Mouse (Mus musculus) stomach, embryonic 15.5 days (tissue): ENCODE measurements around the gene Grik4. TPM values are rescaled to one million over a fixed set of nuclear protein-coding genes. Genes with fewer than 3 reads are reported as not detected.
"Not testable (repeated sequence)": the region's sequence is repeated elsewhere in the genome, so short reads cannot be mapped to it uniquely, and the experiment has no call there.

Experiments used
- ATAC-seq: fragments of 200-750 bp; cut with Nextera tagmentation; 2 replicates; pipeline ENCODE4 v1.8.0; 2017; ENCODE audit warnings: low read depth, moderate number of reproducible peaks, moderate TSS enrichment; ENCODE audit not compliant: insufficient read depth, low FRiP score
- H3K27ac ChIP-seq: fragments of 300-500 bp; sonication (generic); 2 replicates; pipeline ENCODE4 v1.5.1; 2015; ENCODE audit warnings: mild to moderate bottlenecking, inconsistent platforms
- H3K27me3 ChIP-seq: fragments of 300-500 bp; sonication (generic); replicated peaks from 2 replicates; pipeline ENCODE4 v1.6.1; 2015; ENCODE audit warnings: inconsistent platforms
- H3K36me3 ChIP-seq: fragments of 300-500 bp; sonication (generic); 2 replicates; pipeline ENCODE4 v1.6.1; 2015; ENCODE audit warnings: inconsistent platforms
- H3K4me1 ChIP-seq: fragments of 300-500 bp; sonication (generic); 2 replicates; pipeline ENCODE4 v1.6.1; 2015; ENCODE audit warnings: inconsistent platforms
- H3K4me2 ChIP-seq: fragments of 300-500 bp; sonication (generic); 2 replicates; pipeline ENCODE4 v1.6.1; 2015; ENCODE audit warnings: mild to moderate bottlenecking, inconsistent platforms
- H3K4me3 ChIP-seq: fragments of 300-500 bp; sonication (generic); replicated peaks from 2 replicates; pipeline ENCODE4 v1.5.1; 2015; ENCODE audit warnings: inconsistent platforms
- H3K9ac ChIP-seq: fragments of 300-500 bp; sonication (generic); 2 replicates; pipeline ENCODE4 v1.6.1; 2015; ENCODE audit warnings: inconsistent platforms
- H3K9me3 ChIP-seq: fragments of 300-500 bp; sonication (generic); 2 replicates; pipeline ENCODE4 v1.6.1; 2016; ENCODE audit warnings: inconsistent platforms
- WGBS: fragments of 180-500 bp; shearing (Covaris S2); methylation state at CpG from one replicate; pipeline ENCODE4 v1.1.7; 2015; 5-methylcytosine and 5-hydroxymethylcytosine counted together
- polyA plus RNA-seq: library from polyadenylated mRNA; unstranded; fragments of >200 nt; fragmentation: Nextera tagmentation; extraction: Ambion mirVana; gene quantifications from 2 replicates; pipeline ENCODE4 v1.2.1, GENCODE M21; 2015

Gene Grik4
- polyA plus RNA-seq = 1.1 TPM in 2 replicates

DNA sequence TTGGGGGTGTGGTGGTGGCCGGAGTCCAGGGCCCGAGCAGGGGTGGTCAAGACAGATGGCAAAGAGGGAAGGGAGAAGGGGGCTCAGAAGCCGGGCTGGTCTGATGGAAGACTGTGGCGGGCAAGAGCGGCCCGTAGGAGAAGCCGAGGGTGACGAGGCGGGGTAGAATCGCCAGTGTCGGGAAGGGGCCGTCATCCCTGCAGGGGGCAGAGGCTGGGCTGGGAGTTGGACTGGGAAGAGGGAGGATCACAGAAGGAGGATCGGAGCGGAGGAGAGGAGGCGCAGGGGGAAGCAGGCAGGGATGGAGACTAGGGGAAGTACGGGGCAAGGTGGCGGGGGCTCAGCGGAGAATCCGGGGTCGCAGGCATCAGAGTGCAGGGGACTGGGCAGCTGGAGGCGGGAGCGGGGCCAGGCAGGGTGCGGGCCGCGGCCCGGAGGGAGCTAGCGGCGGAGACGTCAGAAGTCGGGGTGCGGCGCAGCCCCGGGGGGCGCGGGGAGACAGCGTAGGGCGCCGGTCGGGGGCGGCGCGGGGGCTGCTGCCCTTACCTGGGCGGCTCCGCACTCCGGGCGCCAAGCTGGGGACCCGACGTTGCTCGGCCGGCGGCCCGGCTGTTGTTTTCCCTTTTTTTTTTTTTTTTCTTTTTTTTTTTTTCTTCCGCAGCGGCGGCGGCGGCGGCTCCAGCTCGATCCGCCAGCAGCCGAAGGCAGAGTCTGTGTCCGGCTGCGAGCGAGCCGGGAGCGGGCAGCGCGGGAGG is at the start of gene Grik4:
Gene Grik4 (minus strand): TSS at position 713 of the 755 bp plus-strand sequence.
- ATAC-seq = 0 out of 2 replicates have a peak, but pooled peaks have one; percentile 14
- Histone ChIP-seq H3K9me3 (no peaks in the 10 kb centered on the region), H3K4me2 (peak within 1 kb of the TSS; percentile 100), H3K4me1 (peaks cover 9% of the 10 kb centered on the region; the same call in 1 of the 2 replicates), H3K4me3 (peak within 1 kb of the TSS; percentile 72), H3K9ac (peak within 1 kb of the TSS; percentile 69), H3K27ac (no peak within 1 kb of the TSS), H3K36me3 (no peaks in the 10 kb centered on the region), H3K27me3 (no peaks in the 10 kb centered on the region)
- WGBS = under 1% methylated on average over 66 of the region's 68 CpGs

DNA sequence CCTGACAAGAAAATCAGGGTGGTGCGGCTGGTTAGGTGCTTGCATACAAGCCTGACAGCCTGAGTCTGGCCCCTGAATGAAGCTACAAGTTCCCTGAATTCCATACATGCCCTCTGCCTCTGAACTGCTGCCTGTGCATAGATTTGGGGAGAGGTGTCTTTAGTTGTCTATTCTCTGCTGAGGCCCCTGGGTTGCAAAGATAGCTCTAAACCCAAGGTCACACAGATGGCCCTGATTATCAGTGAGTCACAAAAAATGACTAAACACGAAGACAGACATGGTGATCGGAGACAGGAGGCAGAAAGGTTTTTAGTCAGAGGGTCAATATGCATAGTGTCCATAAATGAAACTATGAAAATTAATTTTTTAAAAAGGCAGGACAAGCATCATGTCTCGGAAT is 49.4 kb upstream of the Grik4 start:
- no peaks in the 10 kb centered on the region for H3K27me3 ChIP-seq
- H3K9me3 ChIP-seq = no peaks in the 10 kb centered on the region
- H3K27ac ChIP-seq = no peak overlapping the region
- peaks cover 44% of the 10 kb centered on the region for H3K36me3 ChIP-seq
- no peak for ATAC-seq
- no peak overlapping the region for H3K4me3 ChIP-seq
- H3K4me1 ChIP-seq = no peaks in the 10 kb centered on the region
- 87% methylated on average over 4 of the region's 4 CpGs for WGBS
- no peak overlapping the region for H3K4me2 ChIP-seq
- no peak overlapping the region for H3K9ac ChIP-seq

GRCm38 (mm10) chr9:42987988-42988387 is 43.7 kb upstream of the Grik4 start:
- no peak for ATAC-seq
- Histone ChIP-seq H3K9ac (no peak overlapping the region), H3K4me2 (no peak overlapping the region), H3K27ac (no peak overlapping the region), H3K4me1 (no peaks in the 10 kb centered on the region), H3K36me3 (peaks cover 33% of the 10 kb centered on the region), H3K27me3 (no peaks in the 10 kb centered on the region), H3K9me3 (no peaks in the 10 kb centered on the region), H3K4me3 (no peak overlapping the region)
- WGBS = 85% methylated on average over 4 of the region's 4 CpGs

DNA sequence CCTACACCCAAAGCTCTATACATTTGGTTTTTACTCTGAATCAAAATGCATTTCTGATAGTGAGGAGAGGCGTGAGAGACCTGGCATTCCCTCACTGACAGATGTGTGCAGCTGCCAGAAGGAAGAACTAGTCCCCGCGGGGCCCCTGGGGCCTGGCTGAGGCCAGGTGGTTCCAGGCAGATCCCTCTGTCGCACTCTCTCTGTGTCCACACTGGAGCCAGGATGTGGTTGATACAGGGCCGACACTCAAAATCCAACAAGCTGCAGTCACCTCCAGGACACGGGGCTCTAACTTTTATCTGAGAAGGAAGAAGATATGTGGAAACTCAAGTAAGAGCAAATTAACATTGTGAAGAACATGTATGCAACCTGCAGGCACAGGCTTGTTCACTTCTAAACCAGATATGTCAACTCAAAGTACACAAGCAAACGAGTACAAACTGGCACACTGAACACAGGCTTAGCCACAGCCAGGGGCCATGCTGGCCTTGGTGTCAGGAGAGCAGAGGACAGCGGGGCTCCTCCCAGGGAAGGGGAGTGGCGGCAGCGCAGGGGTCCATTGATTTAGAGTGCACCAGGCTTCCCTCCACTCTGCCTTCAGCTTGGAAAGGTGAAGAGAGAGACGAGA is 24.7 kb upstream of the Grik4 start:
- 52% methylated on average over 11 of the region's 11 CpGs for WGBS
- ATAC-seq = no peak
- peaks cover 21% of the 10 kb centered on the region for H3K36me3 ChIP-seq
- 0 out of 2 replicates have a peak overlapping the region, but pooled peaks have one; percentile 63 for H3K27ac ChIP-seq
- H3K4me2 ChIP-seq = no peak overlapping the region
- H3K9me3 ChIP-seq = no peaks in the 10 kb centered on the region
- H3K27me3 ChIP-seq = no peaks in the 10 kb centered on the region
- no peaks in the 10 kb centered on the region for H3K4me1 ChIP-seq
- no peak overlapping the region for H3K4me3 ChIP-seq
- no peak overlapping the region for H3K9ac ChIP-seq

- Histone ChIP-seq H3K9me3 (no peaks in the 10 kb centered on the region), H3K4me3 (no peak overlapping the region), H3K27me3 (no peaks in the 10 kb centered on the region), H3K36me3 (peaks cover 21% of the 10 kb centered on the region), H3K9ac (no peak overlapping the region), H3K27ac (no peak overlapping the region), H3K4me1 (no peaks in the 10 kb centered on the region), H3K4me2 (no peak overlapping the region)
- ATAC-seq = no peak
- 83% methylated on average over 9 of the region's 9 CpGs for WGBS
Observed at GRCm38 (mm10) chr9:42967731-42968130, 23.4 kb upstream of the Grik4 start.

DNA sequence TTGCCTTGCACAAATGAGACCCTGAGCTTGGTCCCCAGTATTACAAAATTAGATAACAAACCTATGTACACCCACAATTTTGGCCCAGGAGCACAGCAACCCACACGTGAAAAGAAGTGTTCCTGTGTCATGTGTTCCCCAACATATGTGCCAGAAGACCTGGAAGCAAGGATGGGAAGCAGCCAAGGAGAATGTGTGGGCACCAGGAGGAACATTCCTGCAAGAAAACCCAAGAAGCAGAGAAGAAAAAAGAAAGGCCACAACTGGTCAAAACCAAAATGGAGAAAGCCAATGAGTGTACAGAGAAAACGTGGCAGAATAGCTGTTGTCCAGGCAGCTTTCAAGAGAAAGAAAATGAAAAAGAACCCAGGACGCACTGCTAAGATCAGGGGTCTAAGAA is 20.5 kb upstream of the Grik4 start:
- not testable (repeated sequence) for H3K9me3 ChIP-seq, ATAC-seq
- WGBS = 79% methylated on average over 3 of the region's 3 CpGs

GRCm38 (mm10) chr9:42964366-42964765 is 20.1 kb upstream of the Grik4 start:
- Histone ChIP-seq H3K36me3 (peaks cover 15% of the 10 kb centered on the region), H3K4me3 (no peak overlapping the region), H3K27ac (no peak overlapping the region), H3K9me3 (no peaks in the 10 kb centered on the region), H3K4me2 (no peak overlapping the region), H3K4me1 (no peaks in the 10 kb centered on the region), H3K27me3 (no peaks in the 10 kb centered on the region), H3K9ac (no peak overlapping the region)
- 87% methylated on average over 12 of the region's 12 CpGs for WGBS
- ATAC-seq = no peak

More for the DNA sequence above, 20.5 kb upstream of the Grik4 start:
- peaks cover 15% of the 10 kb centered on the region for H3K36me3 ChIP-seq
- not testable (repeated sequence) for H3K4me3 ChIP-seq, H3K27me3 ChIP-seq, H3K4me1 ChIP-seq, H3K4me2 ChIP-seq, H3K9ac ChIP-seq, H3K27ac ChIP-seq

DNA sequence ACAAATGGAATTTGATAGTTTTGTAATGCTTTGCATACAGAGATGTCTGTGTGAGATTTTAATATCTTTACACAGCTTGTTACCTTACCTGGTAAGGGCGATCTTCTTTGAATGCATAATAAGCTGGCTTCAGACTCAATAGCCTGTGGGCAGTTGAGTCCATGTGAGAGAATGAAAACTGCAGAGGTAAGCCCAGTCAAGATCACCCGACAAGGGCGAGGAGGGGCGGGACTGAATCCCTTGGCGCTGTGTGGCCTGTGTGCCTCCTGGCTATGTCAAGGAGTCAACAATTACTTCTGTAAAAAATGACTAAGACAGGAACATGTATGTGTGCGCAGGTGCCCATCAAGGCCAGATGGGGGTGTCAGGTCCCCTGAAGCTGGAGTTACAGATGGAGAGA is 18.2 kb upstream of the Grik4 start:
- no peak for ATAC-seq
- Histone ChIP-seq H3K4me2 (no peak overlapping the region), H3K27ac (no peak overlapping the region), H3K9me3 (no peaks in the 10 kb centered on the region), H3K4me3 (no peak overlapping the region), H3K4me1 (0 out of 2 replicates have a peak, but pooled peaks cover 3% of the 10 kb centered on the region), H3K9ac (no peak overlapping the region), H3K27me3 (no peaks in the 10 kb centered on the region), H3K36me3 (peaks cover 11% of the 10 kb centered on the region)
- 87% methylated on average over 6 of the region's 6 CpGs for WGBS

DNA sequence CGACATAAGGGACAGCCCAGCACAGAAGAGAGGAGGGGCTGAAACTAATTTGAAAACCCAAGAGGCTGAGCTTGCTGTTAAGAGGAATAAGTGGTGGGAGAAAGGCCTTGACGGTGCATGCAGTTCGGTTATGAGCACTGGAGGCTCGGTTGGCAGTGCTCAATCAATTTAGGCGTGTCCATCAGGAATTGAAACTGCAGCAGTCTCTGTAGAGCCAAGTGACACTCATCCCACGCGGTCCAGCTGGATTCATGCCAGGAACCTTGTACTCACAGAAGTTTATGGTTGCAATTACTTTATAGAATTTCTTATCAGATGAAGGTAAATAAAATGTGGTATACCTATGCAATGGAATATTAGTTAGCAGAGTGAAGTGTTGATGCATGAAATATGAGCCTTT is 14.1 kb upstream of the Grik4 start:
- Histone ChIP-seq H3K27me3 (no peaks in the 10 kb centered on the region), H3K27ac (no peak overlapping the region), H3K9ac (no peak overlapping the region), H3K4me1 (peaks cover 6% of the 10 kb centered on the region; the same call in 1 of the 2 replicates), H3K4me3 (no peak overlapping the region), H3K36me3 (no peaks in the 10 kb centered on the region), H3K9me3 (no peaks in the 10 kb centered on the region), H3K4me2 (no peak overlapping the region)
- ATAC-seq = no peak
- 62% methylated on average over 7 of the region's 7 CpGs for WGBS

- H3K4me2 ChIP-seq = no peak overlapping the region
- 50% methylated on average over 1 of the region's 1 CpGs for WGBS
Observed at GRCm38 (mm10) chr9:42948381-42948780, 4.1 kb upstream of the Grik4 start.

DNA sequence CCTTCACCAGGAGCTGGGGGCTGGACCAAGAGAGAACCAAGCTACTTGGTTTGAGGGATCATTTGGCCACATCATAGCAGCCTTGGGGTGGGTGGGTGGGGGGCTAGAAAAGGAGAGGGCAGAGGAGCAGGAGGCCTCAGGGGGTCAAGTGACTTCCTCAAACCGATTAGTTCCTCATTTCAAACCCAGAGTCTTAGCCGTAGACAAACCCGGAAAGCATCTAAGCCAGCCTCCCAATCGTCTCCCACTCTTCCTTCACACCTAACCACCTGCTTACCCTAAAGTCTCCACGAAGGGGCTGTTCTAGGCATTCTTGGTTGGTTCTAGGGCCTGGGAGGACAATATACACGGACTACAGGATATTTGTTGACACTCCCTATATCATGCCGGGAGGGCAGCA is 881 bp upstream of the Grik4 start:
- H3K27me3 ChIP-seq = no peaks in the 10 kb centered on the region
- H3K4me1 ChIP-seq = peaks cover 9% of the 10 kb centered on the region; the same call in 1 of the 2 replicates
- WGBS = 75% methylated on average over 7 of the region's 7 CpGs
- H3K27ac ChIP-seq = no peak overlapping the region
- H3K9ac ChIP-seq = no peak overlapping the region
- ATAC-seq = no peak
- H3K36me3 ChIP-seq = no peaks in the 10 kb centered on the region
- no peaks in the 10 kb centered on the region for H3K9me3 ChIP-seq
- H3K4me2 ChIP-seq = no peak overlapping the region
- no peak overlapping the region for H3K4me3 ChIP-seq

More at GRCm38 (mm10) chr9:42948381-42948780, 4.1 kb upstream of the Grik4 start:
- H3K36me3 ChIP-seq = no peaks in the 10 kb centered on the region
- 0 out of 2 replicates have a peak, but pooled peaks cover under 1% of the 10 kb centered on the region for H3K4me1 ChIP-seq
- ATAC-seq = no peak
- H3K4me3 ChIP-seq = no peak overlapping the region
- no peaks in the 10 kb centered on the region for H3K27me3 ChIP-seq
- H3K9me3 ChIP-seq = no peaks in the 10 kb centered on the region
- no peak overlapping the region for H3K9ac ChIP-seq
- no peak overlapping the region for H3K27ac ChIP-seq

GRCm38 (mm10) chr9:42944536-42945006 is 278 bp upstream of the Grik4 start:
- H3K27ac ChIP-seq = no peak overlapping the region

More at GRCm38 (mm10) chr9:42944536-42945006, 278 bp upstream of the Grik4 start:
- H3K36me3 ChIP-seq = no peaks in the 10 kb centered on the region
- H3K27me3 ChIP-seq = no peaks in the 10 kb centered on the region
- peak overlapping the region; percentile 72 for H3K4me3 ChIP-seq
- no peaks in the 10 kb centered on the region for H3K9me3 ChIP-seq
- H3K4me2 ChIP-seq = peak overlapping the region; percentile 100
- peaks cover 9% of the 10 kb centered on the region; the same call in 1 of the 2 replicates for H3K4me1 ChIP-seq
- WGBS = 1% methylated on average over 52 of the region's 52 CpGs
- ATAC-seq = peak; percentile 81
- peak overlapping the region; percentile 42; the same call in 1 of the 2 replicates for H3K9ac ChIP-seq
